Mouse (Mus musculus): ENCODE results near the gene 3110040M04Rik. TPM values are rescaled to one million over a fixed set of nuclear protein-coding genes. Genes with fewer than 3 reads are reported as not detected.
"Not testable (repeated sequence)": the region's sequence is repeated elsewhere in the genome, so short reads cannot be mapped to it uniquely, and the experiment has no call there.

Gene 3110040M04Rik
- polyA plus RNA-seq, 1 experiment from 2014 or later = not detected

- ATAC-seq (no peak), DNase-seq (ENCODE audit: low read depth, low spot score) (no peak)
- ChIA-PET POLR2A (no interaction called here), CTCF (no interaction called here)
- in situ Hi-C loops (cut with MboI; ENCODE audit: low pct_unique_long_range_greater_than_20kb) = no loop called here
- TF ChIP-seq CTCF (IDR thresholded peaks at IDR 0.05) = no peak
- H3K27me3 ChIP-seq = no peaks in the 10 kb centered on the region
Measured at GRCm38 (mm10) chr1:151188469-151188868, 15.5 kb upstream of the 3110040M04Rik start.

GRCm38 (mm10) chr1:151192075-151192474, 11.8 kb upstream of the 3110040M04Rik start, which contains the start of gene Gm8947:
TSS of gene Gm8947 (plus strand) at chr1:151192376.
- in situ Hi-C loops (cut with MboI; ENCODE audit: low pct_unique_long_range_greater_than_20kb); ATAC-seq; H3K27me3 ChIP-seq; DNase-seq (ENCODE audit: low read depth, low spot score); POLR2A ChIA-PET; CTCF ChIA-PET: not testable (repeated sequence)

- POLR2A ChIA-PET; CTCF ChIA-PET; DNase-seq (ENCODE audit: low read depth, low spot score); ATAC-seq; in situ Hi-C loops (cut with MboI; ENCODE audit: low pct_unique_long_range_greater_than_20kb); H3K27me3 ChIP-seq: not testable (repeated sequence)
Measured at GRCm38 (mm10) chr1:151192739-151193138, 11.2 kb upstream of the 3110040M04Rik start.

- H3K27me3 ChIP-seq; DNase-seq (ENCODE audit: low read depth, low spot score); CTCF ChIA-PET; ATAC-seq; POLR2A ChIA-PET; in situ Hi-C loops (cut with MboI; ENCODE audit: low pct_unique_long_range_greater_than_20kb): not testable (repeated sequence)
Measured at GRCm38 (mm10) chr1:151195986-151196385, 7.9 kb upstream of the 3110040M04Rik start.

GRCm38 (mm10) chr1:151196690-151197089, 7.2 kb upstream of the 3110040M04Rik start:
- ATAC-seq; DNase-seq (ENCODE audit: low read depth, low spot score); in situ Hi-C loops (cut with MboI; ENCODE audit: low pct_unique_long_range_greater_than_20kb); POLR2A ChIA-PET; CTCF ChIA-PET; H3K27me3 ChIP-seq: not testable (repeated sequence)

GRCm38 (mm10) chr1:151198120-151198519, 5.8 kb upstream of the 3110040M04Rik start, which contains the start of gene Gm47995:
TSS of gene Gm47995 (plus strand) at chr1:151198448.
- in situ Hi-C loops (cut with MboI; ENCODE audit: low pct_unique_long_range_greater_than_20kb); POLR2A ChIA-PET; H3K27me3 ChIP-seq; DNase-seq (ENCODE audit: low read depth, low spot score); CTCF ChIA-PET; ATAC-seq: not testable (repeated sequence)

GRCm38 (mm10) chr1:151200620-151201019, 3.3 kb upstream of the 3110040M04Rik start:
- in situ Hi-C loops (cut with MboI; ENCODE audit: low pct_unique_long_range_greater_than_20kb); ATAC-seq: not testable (repeated sequence)

GRCm38 (mm10) chr1:151202771-151203170, 1.1 kb upstream of the 3110040M04Rik start:
- DNase-seq (ENCODE audit: low read depth, low spot score); H3K27me3 ChIP-seq; ATAC-seq; POLR2A ChIA-PET; CTCF ChIA-PET; in situ Hi-C loops (cut with MboI; ENCODE audit: low pct_unique_long_range_greater_than_20kb): not testable (repeated sequence)

More at GRCm38 (mm10) chr1:151200620-151201019, 3.3 kb upstream of the 3110040M04Rik start:
- CTCF ChIA-PET; DNase-seq (ENCODE audit: low read depth, low spot score); H3K27me3 ChIP-seq; POLR2A ChIA-PET: not testable (repeated sequence)

- CTCF ChIA-PET; in situ Hi-C loops (cut with MboI; ENCODE audit: low pct_unique_long_range_greater_than_20kb); POLR2A ChIA-PET: not testable (repeated sequence)
Measured at GRCm38 (mm10) chr1:151208493-151208892, 4.6 kb downstream of the 3110040M04Rik start.

GRCm38 (mm10) chr1:151208944-151209343, 5.0 kb downstream of the 3110040M04Rik start:
- in situ Hi-C loops (cut with MboI; ENCODE audit: low pct_unique_long_range_greater_than_20kb); CTCF ChIA-PET; POLR2A ChIA-PET; DNase-seq (ENCODE audit: low read depth, low spot score); H3K27me3 ChIP-seq; ATAC-seq: not testable (repeated sequence)

More at GRCm38 (mm10) chr1:151208493-151208892, 4.6 kb downstream of the 3110040M04Rik start:
- not testable (repeated sequence) for DNase-seq (ENCODE audit: low read depth, low spot score); H3K27me3 ChIP-seq; ATAC-seq

- CTCF ChIA-PET; DNase-seq (ENCODE audit: low read depth, low spot score); ATAC-seq; H3K27me3 ChIP-seq; POLR2A ChIA-PET: not testable (repeated sequence)
- in situ Hi-C loops (cut with MboI; ENCODE audit: low pct_unique_long_range_greater_than_20kb) = loop anchor here (10.0 kb wide), 1 partner anchor 45 kb away; no protein-coding TSS in a partner anchor
Measured at GRCm38 (mm10) chr1:151209824-151210355, 6.0 kb downstream of the 3110040M04Rik start, which contains the start of gene Gm47996. TSS of gene Gm47996 (plus strand) at chr1:151210131.

- POLR2A ChIA-PET; ATAC-seq; DNase-seq (ENCODE audit: low read depth, low spot score); CTCF ChIA-PET; H3K27me3 ChIP-seq: not testable (repeated sequence)
- in situ Hi-C loops (cut with MboI; ENCODE audit: low pct_unique_long_range_greater_than_20kb) = loop anchor here (10.0 kb wide), 1 partner anchor 47 kb away; no protein-coding TSS in a partner anchor
Measured at GRCm38 (mm10) chr1:151211666-151212065, 7.7 kb downstream of the 3110040M04Rik start.

Data from Patski (cell line).